Mouse (Mus musculus) lung, postnatal 0 days (tissue): ENCODE data around the gene Sorcs2. TPM values are rescaled to one million over a fixed set of nuclear protein-coding genes. Genes with fewer than 3 reads are reported as not detected.
A peak's percentile ranks its signal among the peaks of the same experiment; 100 is the strongest.

Experiments
- ATAC-seq: fragments of 200-750 bp; cut with Nextera tagmentation; 2 replicates; pipeline ENCODE4 v1.8.0; 2017; ENCODE audit warnings: moderate library complexity
- DNase-seq: peaks from one replicate; pipeline ENCODE4 v3.0.0-alpha.2; 2016; ENCODE audit warnings: low spot score
- H3K27ac ChIP-seq: fragments of 300-500 bp; sonication (generic); 2 replicates; pipeline ENCODE4 v1.5.1; 2014; ENCODE audit warnings: antibody characterized with exemption, mild to moderate bottlenecking, low read length, mixed read lengths
- H3K27me3 ChIP-seq: fragments of 300-500 bp; sonication (generic); replicated peaks from 2 replicates; pipeline ENCODE4 v1.6.1; 2014; ENCODE audit warnings: low read length, mixed read lengths; ENCODE audit not compliant: insufficient read depth
- H3K36me3 ChIP-seq: fragments of 300-500 bp; sonication (generic); 2 replicates; pipeline ENCODE4 v1.6.1; 2014; ENCODE audit warnings: low read length, mixed read lengths; ENCODE audit not compliant: insufficient read depth
- H3K4me1 ChIP-seq: fragments of 300-500 bp; sonication (generic); 2 replicates; pipeline ENCODE4 v1.6.1; 2014; ENCODE audit warnings: antibody characterized with exemption, low read depth, low read length, mixed read lengths; ENCODE audit not compliant: insufficient read depth
- H3K4me2 ChIP-seq: fragments of 300-500 bp; sonication (generic); replicated peaks from 2 replicates; pipeline ENCODE4 v1.6.1; 2014; ENCODE audit warnings: low read depth, mild to moderate bottlenecking, low read length, moderate library complexity, mixed read lengths
- H3K4me3 ChIP-seq: fragments of 300-500 bp; sonication (generic); 2 replicates; pipeline ENCODE4 v1.5.1; 2014; ENCODE audit warnings: low read depth, low read length
- H3K9ac ChIP-seq: fragments of 300-500 bp; sonication (generic); replicated peaks from 2 replicates; pipeline ENCODE4 v1.6.1; 2014; ENCODE audit warnings: low read depth, mild to moderate bottlenecking
- H3K9me3 ChIP-seq: fragments of 300-500 bp; sonication (generic); 2 replicates; pipeline ENCODE4 v1.6.1; 2016; ENCODE audit warnings: low read length, mixed read lengths
- CTCF ChIP-seq: IDR thresholded peaks from 2 replicates; pipeline ENCODE4 v1.5.1; 2016; ENCODE audit warnings: antibody characterized with exemption, mild to moderate bottlenecking
- EP300 ChIP-seq: IDR thresholded peaks from 2 replicates; pipeline ENCODE4 v1.6.1; 2016; ENCODE audit warnings: antibody characterized with exemption, mild to moderate bottlenecking, control low read depth
- WGBS: fragments of 180-500 bp; shearing (Covaris S2); extraction: QIAGEN DNeasy Blood & Tissue Kit; methylation state at CpG from one replicate; pipeline ENCODE4 v1.1.7; 2014; 5-methylcytosine and 5-hydroxymethylcytosine counted together
- polyA plus RNA-seq: library from polyadenylated mRNA; unstranded; fragments of >200 nt; fragmentation: Nextera tagmentation; extraction: Ambion mirVana; gene quantifications from 2 replicates; pipeline ENCODE4 v1.2.1, GENCODE M21; 2015

Gene Sorcs2
- polyA plus RNA-seq, 1 experiment from 2014 or later, result 9.4 TPM

DNA sequence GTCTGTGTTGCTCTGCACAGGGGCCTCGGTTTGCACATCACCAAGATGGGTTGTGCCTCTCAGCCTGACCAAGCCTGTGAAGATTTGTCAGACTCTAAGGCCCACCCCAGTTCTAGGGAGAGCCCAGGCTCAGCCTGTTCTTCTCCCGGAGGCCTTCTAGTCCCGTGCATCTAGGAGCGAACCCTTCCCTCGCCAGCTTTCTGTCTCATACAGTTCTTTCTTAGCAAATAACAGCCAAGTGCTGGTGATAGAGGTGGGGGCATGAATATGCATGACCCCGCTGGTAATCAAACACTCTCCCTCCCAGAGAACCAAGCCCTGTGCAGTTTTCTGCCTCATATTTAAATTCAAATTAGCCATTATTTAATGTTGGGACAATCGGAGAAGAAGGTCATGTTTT lies 282.4 kb downstream of the Sorcs2 start:
- 67% methylated on average over 7 of the region's 7 CpGs for WGBS
- ATAC-seq (no peak), DNase-seq (no peak)
- Histone ChIP-seq H3K4me2 (no peak overlapping the region), H3K4me3 (no peak overlapping the region), H3K27ac (no peak overlapping the region), H3K9ac (no peak overlapping the region), H3K36me3 (no peaks in the 10 kb centered on the region), H3K27me3 (no peaks in the 10 kb centered on the region), H3K9me3 (no peaks in the 10 kb centered on the region), H3K4me1 (no peaks in the 10 kb centered on the region)
- TF ChIP-seq CTCF (no peak), EP300 (no peak)

DNA sequence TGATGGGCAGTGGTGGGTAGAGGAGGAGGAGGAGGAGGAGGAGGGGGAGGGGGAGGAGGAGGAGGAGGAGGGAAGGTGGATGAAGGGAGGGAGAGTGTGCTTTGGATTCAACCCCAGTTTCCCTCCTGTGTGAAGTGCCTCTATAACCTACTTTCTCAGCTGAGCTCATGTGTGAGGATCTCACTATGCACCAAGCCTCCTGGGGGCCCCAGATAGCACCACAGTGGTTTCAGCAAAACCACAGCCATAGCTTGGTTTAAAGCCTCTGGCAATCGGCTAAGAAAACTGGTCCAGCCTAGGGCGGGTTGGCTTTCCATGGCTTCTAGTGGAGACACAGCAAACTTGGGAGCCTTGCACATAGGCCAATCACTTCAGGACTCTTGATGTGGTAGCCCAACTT lies 284.2 kb downstream of the Sorcs2 start:
- no peaks in the 10 kb centered on the region for H3K4me1 ChIP-seq
- 91% methylated on average over 2 of the region's 2 CpGs for WGBS
- no peaks in the 10 kb centered on the region for H3K27me3 ChIP-seq
- no peak overlapping the region for H3K4me2 ChIP-seq
- ATAC-seq (no peak), DNase-seq (no peak)
- no peak overlapping the region for H3K27ac ChIP-seq
- no peak overlapping the region for H3K4me3 ChIP-seq
- TF ChIP-seq CTCF (no peak), EP300 (no peak)
- H3K36me3 ChIP-seq, result no peaks in the 10 kb centered on the region
- H3K9me3 ChIP-seq, result no peaks in the 10 kb centered on the region
- no peak overlapping the region for H3K9ac ChIP-seq

DNA sequence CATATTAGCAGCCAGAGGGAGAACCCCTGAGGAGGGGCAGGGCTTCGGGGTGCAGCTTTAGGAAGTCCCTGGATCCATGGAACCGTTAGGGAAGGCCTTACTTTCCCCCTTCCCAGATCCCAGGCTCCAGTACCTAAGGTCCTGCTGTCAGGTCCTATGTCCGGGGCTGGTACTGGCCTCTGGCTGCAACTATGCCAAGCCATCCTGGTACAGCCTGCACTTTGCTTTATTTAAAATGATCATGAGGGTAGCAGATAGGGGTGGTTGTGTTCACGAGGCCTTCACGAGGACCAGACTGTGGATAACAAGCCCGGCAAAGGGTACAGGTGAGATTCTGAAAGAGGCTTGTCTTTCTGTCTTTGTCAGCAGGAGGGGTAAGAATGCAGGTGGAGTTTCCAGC lies 285.2 kb downstream of the Sorcs2 start:
- 74% methylated on average over 6 of the region's 6 CpGs for WGBS
- Histone ChIP-seq H3K36me3 (no peaks in the 10 kb centered on the region), H3K4me2 (no peak overlapping the region), H3K4me3 (no peak overlapping the region), H3K27me3 (no peaks in the 10 kb centered on the region), H3K9ac (no peak overlapping the region), H3K4me1 (no peaks in the 10 kb centered on the region), H3K27ac (no peak overlapping the region), H3K9me3 (no peaks in the 10 kb centered on the region)
- DNase-seq (no peak), ATAC-seq (no peak)
- TF ChIP-seq EP300 (no peak), CTCF (no peak)

GRCm38 (mm10) chr5:36111516-36111915 lies 286.4 kb downstream of the Sorcs2 start:
- H3K4me2 ChIP-seq, result no peak overlapping the region
- no peak for TF ChIP-seq EP300
- H3K27ac ChIP-seq, result no peak overlapping the region
- no peak overlapping the region for H3K9ac ChIP-seq
- DNase-seq, result no peak
- no peak overlapping the region for H3K4me3 ChIP-seq
- H3K27me3 ChIP-seq, result no peaks in the 10 kb centered on the region
- H3K9me3 ChIP-seq, result no peaks in the 10 kb centered on the region
- no peaks in the 10 kb centered on the region for H3K36me3 ChIP-seq
- no peaks in the 10 kb centered on the region for H3K4me1 ChIP-seq
- no peak for ATAC-seq
- whole genome bisulfite sequencing, result 68% methylated on average over 3 of the region's 3 CpGs

DNA sequence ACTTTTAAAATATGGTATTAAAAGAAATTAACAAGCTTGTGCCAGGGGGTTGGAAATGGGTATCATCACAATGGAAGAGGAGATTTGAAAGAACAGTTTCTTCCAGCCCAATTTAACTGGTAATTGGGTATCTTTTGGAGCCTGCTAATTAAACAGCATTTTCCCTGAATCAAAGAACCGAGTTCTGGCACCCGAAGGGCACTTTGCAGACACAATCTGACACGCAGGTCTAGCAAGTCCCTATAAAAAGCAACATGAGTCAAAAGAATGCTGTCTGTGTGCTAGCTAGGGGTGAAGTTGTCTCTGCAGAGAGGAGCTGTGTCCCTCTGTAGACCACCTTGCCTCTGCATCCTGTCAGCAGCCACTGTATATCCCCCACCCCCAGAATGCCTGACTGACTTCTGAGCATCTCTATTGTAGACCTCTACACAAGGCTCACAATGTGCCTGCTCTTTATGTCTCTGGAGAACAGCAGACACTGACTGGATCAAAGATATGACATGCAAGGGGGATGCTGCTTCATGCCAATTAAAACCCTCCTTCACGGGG lies 289.5 kb downstream of the Sorcs2 start:
- ATAC-seq (no peak), DNase-seq (no peak)
- H3K4me3 ChIP-seq, result no peak overlapping the region
- H3K9ac ChIP-seq, result no peak overlapping the region
- no peaks in the 10 kb centered on the region for H3K4me1 ChIP-seq
- H3K36me3 ChIP-seq, result no peaks in the 10 kb centered on the region
- no peak overlapping the region for H3K27ac ChIP-seq
- H3K27me3 ChIP-seq, result no peaks in the 10 kb centered on the region
- TF ChIP-seq EP300 (no peak), CTCF (no peak)
- 81% methylated on average over 4 of the region's 4 CpGs for WGBS
- no peak overlapping the region for H3K4me2 ChIP-seq
- no peaks in the 10 kb centered on the region for H3K9me3 ChIP-seq

DNA sequence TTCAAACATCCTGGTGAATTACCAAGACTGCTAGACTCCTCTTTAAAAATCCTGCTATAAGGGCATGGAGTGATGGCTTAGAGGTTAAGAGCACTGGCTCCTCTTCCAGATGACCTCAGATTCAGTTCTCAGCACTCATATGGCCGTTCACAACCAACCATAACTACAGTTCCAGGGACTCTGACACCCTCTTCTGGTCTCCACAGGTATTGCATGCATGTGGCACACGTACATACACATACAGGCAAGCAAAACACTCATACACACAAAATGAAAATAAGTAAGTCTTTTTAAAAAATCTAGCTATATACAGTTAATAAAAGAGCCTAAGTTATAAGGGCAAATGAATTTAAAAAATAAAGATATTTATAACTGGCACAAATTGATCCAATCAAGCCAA lies 294.5 kb downstream of the Sorcs2 start:
- ATAC-seq, result no peak
- Histone ChIP-seq H3K27ac (no peak overlapping the region), H3K9me3 (no peaks in the 10 kb centered on the region), H3K27me3 (no peaks in the 10 kb centered on the region), H3K9ac (no peak overlapping the region), H3K4me1 (peaks cover 5% of the 10 kb centered on the region; the same call in 1 of the 2 replicates), H3K4me3 (no peak overlapping the region), H3K36me3 (no peaks in the 10 kb centered on the region), H3K4me2 (no peak overlapping the region)
- no peak for DNase-seq
- TF ChIP-seq CTCF, result peak; percentile 51
- TF ChIP-seq EP300, result no peak
- WGBS, result 93% methylated on average over 2 of the region's 2 CpGs

DNA sequence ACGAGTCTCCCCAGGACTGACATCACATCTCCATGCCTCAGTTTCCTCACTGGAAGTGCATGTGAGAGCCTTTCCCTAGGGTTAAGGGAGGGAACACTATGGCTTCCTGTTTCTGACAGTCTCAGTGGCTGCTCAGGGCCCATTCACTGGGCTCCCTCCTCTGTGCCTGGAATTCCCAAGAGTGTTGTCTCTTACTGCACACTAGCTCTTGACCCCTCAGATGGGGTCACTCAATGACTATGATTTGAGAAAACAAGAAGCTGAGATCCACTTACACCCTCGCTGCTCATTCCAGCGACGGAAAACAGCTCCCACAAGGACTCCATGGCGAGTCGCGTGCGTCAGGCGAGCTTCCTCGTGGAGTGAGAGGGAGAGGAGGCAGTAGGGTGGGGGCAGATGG lies 296.8 kb downstream of the Sorcs2 start:
- Histone ChIP-seq H3K4me2 (no peak overlapping the region), H3K36me3 (no peaks in the 10 kb centered on the region), H3K27ac (peak overlapping the region; percentile 81), H3K27me3 (no peaks in the 10 kb centered on the region), H3K4me3 (no peak overlapping the region), H3K9me3 (no peaks in the 10 kb centered on the region), H3K4me1 (peaks cover 5% of the 10 kb centered on the region; the same call in 1 of the 2 replicates), H3K9ac (no peak overlapping the region)
- peak; percentile 87 for DNase-seq
- WGBS, result 30% methylated on average over 10 of the region's 10 CpGs
- peak; percentile 92 for ATAC-seq
- peak; percentile 92 for TF ChIP-seq EP300
- TF ChIP-seq CTCF, result no peak
